Mouse (Mus musculus): ENCODE results near the gene Hpca. TPM values are rescaled to one million over a fixed set of nuclear protein-coding genes. Genes with fewer than 3 reads are reported as not detected.

Gene Hpca
- total RNA-seq, 2 experiments from 2014 or later, result 0.18 TPM; not detected in 1

DNA sequence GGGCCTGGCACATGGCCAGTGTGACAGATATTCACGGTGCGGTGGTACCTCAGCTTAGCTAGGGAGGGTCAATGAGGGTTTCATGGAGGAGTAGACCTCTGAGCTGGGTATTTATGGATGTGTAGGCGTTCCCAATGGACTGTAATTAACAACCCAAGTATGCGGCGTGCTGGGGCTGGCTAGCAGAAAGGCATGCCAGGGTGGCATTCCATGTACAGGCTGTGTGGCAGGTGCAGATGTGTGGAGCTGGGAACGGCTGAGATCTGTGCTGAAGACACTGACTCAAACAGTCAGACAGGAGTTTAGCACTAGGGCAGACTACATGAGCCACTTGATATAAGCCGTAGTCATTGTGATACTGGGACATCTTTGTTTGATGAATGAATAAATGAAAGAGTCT, 13.2 kb downstream of the Hpca start:
- no peak for DNase-seq

DNA sequence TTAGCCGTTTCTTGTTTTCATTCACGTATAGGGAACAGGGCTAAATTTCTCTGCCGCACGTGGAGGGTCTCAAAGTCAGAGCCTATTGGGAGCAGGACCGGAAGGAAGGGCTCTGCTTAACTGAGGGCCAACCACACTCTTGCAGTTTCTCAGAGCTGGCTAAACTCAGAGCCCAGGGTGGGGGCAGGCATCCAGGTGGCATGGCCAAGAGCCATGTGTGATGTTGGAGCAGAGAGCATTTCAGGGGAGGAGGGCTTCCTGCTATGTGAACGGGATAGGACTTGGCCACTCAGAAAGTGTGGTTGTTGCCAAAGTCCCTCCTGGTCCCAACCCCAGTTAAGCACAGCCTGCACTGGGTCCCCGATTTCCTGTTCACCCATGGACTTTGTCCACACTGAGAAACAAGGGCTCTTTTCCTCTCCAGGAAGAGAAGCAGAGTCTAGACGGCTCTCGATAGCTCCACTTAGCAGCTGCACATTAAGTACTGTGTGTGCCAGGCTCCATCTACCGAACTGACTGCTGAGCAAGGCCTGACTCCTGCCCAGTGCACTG, 14.4 kb downstream of the Hpca start:
- no peak for DNase-seq

- no peak for DNase-seq
These were observed 15.8 kb downstream of the Hpca start for GRCm38 (mm10) chr4:129106073-129106472.

DNA sequence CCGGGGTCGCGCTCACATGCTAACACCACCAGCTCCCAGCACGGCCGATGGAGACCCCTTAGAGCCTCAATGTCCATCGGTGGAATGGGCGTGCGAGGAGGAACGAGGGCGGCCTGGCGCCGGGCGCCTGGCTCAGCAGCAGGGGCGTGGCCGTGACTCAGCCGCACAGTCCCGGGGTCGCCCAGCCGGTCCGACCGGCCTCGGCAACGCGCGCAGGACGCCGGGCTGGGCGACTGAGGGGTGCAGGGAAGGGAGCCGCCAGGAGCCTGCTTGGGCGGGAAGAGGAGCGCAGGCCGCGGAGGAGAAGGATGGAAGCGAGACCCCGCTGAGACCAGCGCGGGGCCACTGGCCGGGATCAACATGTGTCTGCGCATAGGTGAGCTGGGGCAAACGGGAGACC, 16.5 kb downstream of the Hpca start, which contains the start of gene Tmem54:
Gene Tmem54 (plus strand): TSS at position 193 of the 400 bp plus-strand sequence.
- DNase-seq, result no peak

- DNase-seq, result no peak
These were observed 19.6 kb downstream of the Hpca start for GRCm38 (mm10) chr4:129102133-129102829.

GRCm38 (mm10) chr4:129097006-129097405, 24.8 kb downstream of the Hpca start:
- no peak for DNase-seq

- DNase-seq, result no peak
These were observed 26.6 kb downstream of the Hpca start for GRCm38 (mm10) chr4:129095276-129095675.

DNA sequence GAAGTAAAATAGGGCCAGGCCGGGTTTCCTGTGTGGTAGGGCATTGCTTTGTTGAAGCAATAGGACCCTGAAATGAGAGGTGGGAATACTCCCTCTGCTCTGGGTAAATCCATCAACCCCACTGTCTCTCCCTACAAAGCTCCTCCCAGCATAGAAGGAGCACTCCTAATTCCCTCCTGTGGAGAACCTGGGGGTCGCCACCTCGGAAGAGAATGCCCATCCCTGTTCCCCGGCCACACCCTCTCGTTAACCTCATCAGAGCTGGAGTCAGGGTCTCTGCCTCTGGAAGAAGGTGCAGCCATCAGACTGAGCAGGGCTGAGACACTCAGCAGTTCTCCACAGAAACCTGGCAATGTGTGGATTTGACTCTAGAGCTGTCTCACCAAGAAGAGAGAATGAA, 34.0 kb downstream of the Hpca start:
- DNase-seq, result no peak

DNA sequence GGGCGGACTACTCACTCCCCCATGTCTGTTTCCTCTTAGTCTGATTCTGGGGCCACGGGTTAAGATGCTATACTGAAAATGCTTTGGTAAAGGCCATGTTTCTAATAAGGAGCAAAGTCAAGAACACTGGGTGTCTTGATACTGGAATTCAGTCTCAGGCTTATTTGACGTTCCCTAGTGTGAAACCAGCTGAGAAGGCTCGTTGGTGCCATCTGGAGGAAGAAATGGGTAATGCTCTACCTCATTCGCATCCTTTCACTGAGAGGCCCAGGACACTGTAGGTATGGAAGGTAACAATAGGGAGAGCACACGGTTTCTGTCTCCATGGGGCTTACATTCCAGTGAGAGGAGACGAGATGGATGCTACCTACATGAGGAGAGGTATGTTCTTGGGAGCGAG, 35.8 kb downstream of the Hpca start:
- peak; percentile 58 to 89 for DNase-seq

- DNase-seq, result no peak
These were observed 36.9 kb downstream of the Hpca start for GRCm38 (mm10) chr4:129084896-129085295.

- DNase-seq, result peak; percentile 70 to 81
These were observed 39.3 kb downstream of the Hpca start for GRCm38 (mm10) chr4:129082379-129083115.

GRCm38 (mm10) chr4:129081939-129082338, 39.9 kb downstream of the Hpca start:
- DNase-seq, result no peak

GRCm38 (mm10) chr4:129081512-129081911, 40.3 kb downstream of the Hpca start:
- DNase-seq, result peak in 1 of 2 experiments; percentile 46

GRCm38 (mm10) chr4:129081041-129081440, 40.8 kb downstream of the Hpca start:
- no peak for DNase-seq

DNA sequence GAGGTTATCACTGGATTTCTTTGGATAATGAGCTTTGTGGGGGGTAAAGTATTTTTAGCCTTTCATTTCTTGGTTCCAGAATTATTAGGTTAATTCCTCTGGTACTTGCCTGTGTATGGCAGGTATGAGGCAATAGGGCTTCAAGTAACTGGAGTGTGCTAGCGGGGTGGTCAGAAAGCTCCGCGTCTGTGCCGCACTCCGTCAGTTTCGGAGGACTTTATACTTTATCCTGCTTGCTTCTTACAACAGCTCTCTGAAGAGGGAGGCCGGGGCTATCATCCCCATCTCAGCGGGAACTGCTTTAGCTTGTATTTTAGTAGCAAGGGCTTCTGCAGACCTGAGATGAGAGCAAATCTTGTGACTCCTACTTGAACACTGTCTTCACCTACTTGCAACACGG, 42.7 kb downstream of the Hpca start:
- DNase-seq, result no peak

- no peak for DNase-seq
These were observed 53.0 kb downstream of the Hpca start for GRCm38 (mm10) chr4:129068848-129069247.

DNA sequence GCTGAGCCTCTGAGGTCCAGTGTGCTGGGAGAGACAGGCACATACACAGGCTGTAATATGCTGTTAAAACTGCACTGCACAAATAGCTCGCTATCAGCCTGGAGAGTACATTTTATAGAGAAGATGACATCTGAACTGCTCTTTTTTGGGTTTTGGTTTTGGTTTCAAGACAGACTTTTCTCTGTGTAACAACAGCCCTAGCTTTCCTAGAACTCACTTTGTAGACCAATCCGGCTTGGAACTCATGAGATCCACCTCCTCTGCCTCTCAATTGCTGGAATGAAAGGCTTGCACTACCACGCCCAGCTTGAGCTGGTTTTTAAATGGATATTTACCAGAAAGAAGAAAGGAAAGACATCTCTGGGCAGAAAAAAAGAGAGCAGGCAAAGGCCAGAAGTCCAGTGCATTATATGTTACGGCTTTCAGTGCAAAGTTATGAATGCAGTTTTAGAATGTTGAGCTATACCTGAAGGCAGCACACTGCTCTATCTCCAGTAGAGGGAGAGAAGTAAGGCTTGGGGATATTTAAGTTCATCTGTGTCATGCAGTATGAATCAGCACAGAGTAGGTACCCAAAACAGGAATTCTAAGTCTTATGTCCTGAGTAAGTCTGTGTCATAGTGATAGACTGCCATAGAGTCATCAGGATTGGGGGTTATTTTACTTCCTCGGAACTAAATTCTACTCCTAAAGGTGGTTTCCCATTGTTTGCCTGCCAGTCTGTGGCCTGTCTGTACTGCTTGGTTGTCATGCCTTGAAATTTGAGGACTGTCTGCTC, 54.0 kb downstream of the Hpca start:
- no peak for DNase-seq

- no peak for DNase-seq
These were observed 56.1 kb downstream of the Hpca start for GRCm38 (mm10) chr4:129065688-129066236.

DNA sequence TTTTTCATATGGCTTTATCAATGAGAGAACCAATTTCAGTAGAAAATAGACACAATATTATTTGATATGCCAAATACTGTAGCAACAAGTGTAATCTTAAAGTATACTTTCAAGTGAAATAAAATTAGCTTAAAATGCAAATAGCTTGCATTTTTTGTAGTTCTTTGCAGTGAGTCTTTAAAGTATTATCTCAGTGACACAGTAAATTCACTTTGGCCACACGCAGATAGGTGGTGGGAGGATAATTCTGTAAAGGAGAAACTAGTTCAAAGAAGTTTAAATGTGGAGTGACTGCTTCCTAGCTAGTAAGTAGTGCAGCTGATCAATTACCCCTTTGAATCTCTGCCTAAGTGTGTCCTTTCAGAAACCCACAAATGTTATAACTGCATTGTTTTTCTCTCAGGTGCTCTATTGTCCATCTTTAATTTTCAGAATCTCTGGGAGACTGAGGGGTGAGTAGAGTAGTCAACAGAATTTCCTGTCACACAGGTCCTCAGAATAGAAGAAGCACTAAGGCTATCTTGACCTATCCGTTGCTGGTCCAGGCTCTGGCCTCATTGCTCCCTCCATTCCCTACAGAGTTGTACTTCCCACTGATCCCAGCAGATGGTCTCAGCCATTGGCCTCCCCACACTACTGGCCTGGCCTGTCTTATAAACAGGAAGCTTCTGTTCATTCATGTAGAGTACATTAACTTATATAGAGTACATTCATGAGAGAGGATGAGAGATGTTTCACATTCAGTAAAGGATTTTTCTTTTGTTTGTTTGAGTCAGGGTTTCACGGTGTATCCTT, 59.4 kb downstream of the Hpca start:
- no peak for DNase-seq

All from heart, adult 18-20 months (tissue).